Mouse (Mus musculus) lung, adult 2 months (tissue): ENCODE results near the gene Utf1. TPM values are rescaled to one million over a fixed set of nuclear protein-coding genes. Genes with fewer than 3 reads are reported as not detected.

ENCODE experiments used
- DNase-seq: peaks from one replicate; pipeline ENCODE4 v3.0.0; 2022
- H3K4me1 ChIP-seq: fragments of 200-500 bp; 2 replicates; pipeline ENCODE4 v1.6.1; 2011; ENCODE audit warnings: low read length; ENCODE audit not compliant: control insufficient read depth, insufficient read depth
- H3K4me3 ChIP-seq: fragments of 200-500 bp; replicated peaks from 2 replicates; pipeline ENCODE3; 2011; ENCODE audit warnings: low read depth, mild to moderate bottlenecking, control low read depth, low read length; ENCODE audit errors: extremely low read depth
- CTCF ChIP-seq: fragments of 200-500 bp; IDR thresholded peaks from 2 replicates; pipeline ENCODE4 v1.5.1; 2011; ENCODE audit warnings: mild to moderate bottlenecking, low read length, control low read depth; ENCODE audit not compliant: insufficient read depth
- POLR2A ChIP-seq: fragments of 200-500 bp; IDR thresholded peaks from 2 replicates; pipeline ENCODE4 v1.6.1; 2011; ENCODE audit warnings: low read depth, mild to moderate bottlenecking, control low read depth, low read length, borderline replicate concordance; ENCODE audit errors: extremely low read depth
- WGBS: fragments of 180-500 bp; shearing (Covaris S2); methylation state at CpG from one replicate; pipeline ENCODE4 v1.1.7; 2018; 5-methylcytosine and 5-hydroxymethylcytosine counted together
- polyA plus RNA-seq: library from polyadenylated mRNA; depleted of rRNA; stranded (reverse); fragments of >200 nt; gene quantifications from 2 replicates; pipeline ENCODE4 v1.2.3, GENCODE M21; 2012; rRNA removed

The Utf1 gene
- polyA plus RNA-seq = 0.09 TPM in 1 of 2 replicates, not detected in the other

GRCm38 (mm10) chr7:139943674-139944281, at the start of gene Utf1:
Utf1 (plus strand) TSS chr7:139943789.
- Histone ChIP-seq H3K4me1 (peaks cover 10% of the 10 kb centered on the region), H3K4me3 (no peak within 1 kb of the TSS)
- TF ChIP-seq POLR2A (no peak), CTCF (no peak)
- under 1% methylated on average over 59 of the region's 59 CpGs for WGBS
- peak; percentile 18 for DNase-seq

GRCm38 (mm10) chr7:139894655-139895557, 48.7 kb upstream of the Utf1 start, which contains the start of gene Kndc1:
Kndc1 (plus strand) TSS chr7:139894696.
- TF ChIP-seq POLR2A (no peak), CTCF (no peak)
- no peak for DNase-seq
- peak within 1 kb of the TSS; percentile 3 for H3K4me3 ChIP-seq
- WGBS = 2% methylated on average over 50 of the region's 50 CpGs
- no peaks in the 10 kb centered on the region for H3K4me1 ChIP-seq

GRCm38 (mm10) chr7:139896271-139896670, 47.3 kb upstream of the Utf1 start:
- no peak for DNase-seq
- TF ChIP-seq POLR2A = no peak
- no peak for TF ChIP-seq CTCF
- no peaks in the 10 kb centered on the region for H3K4me1 ChIP-seq
- WGBS = 74% methylated on average over 7 of the region's 7 CpGs
- H3K4me3 ChIP-seq = no peak overlapping the region

GRCm38 (mm10) chr7:139896796-139897195, 46.8 kb upstream of the Utf1 start:
- no peak for DNase-seq
- TF ChIP-seq CTCF = no peak
- TF ChIP-seq POLR2A = no peak
- Histone ChIP-seq H3K4me1 (no peaks in the 10 kb centered on the region), H3K4me3 (no peak overlapping the region)
- WGBS = 71% methylated on average over 7 of the region's 7 CpGs

GRCm38 (mm10) chr7:139898606-139899005, 45.0 kb upstream of the Utf1 start:
- WGBS = 72% methylated on average over 2 of the region's 2 CpGs
- no peak for TF ChIP-seq POLR2A
- no peak for TF ChIP-seq CTCF
- H3K4me1 ChIP-seq = no peaks in the 10 kb centered on the region
- H3K4me3 ChIP-seq = no peak overlapping the region
- DNase-seq = no peak

GRCm38 (mm10) chr7:139899505-139899904, 44.1 kb upstream of the Utf1 start:
- DNase-seq = no peak
- 76% methylated on average over 7 of the region's 7 CpGs for WGBS
- TF ChIP-seq CTCF = no peak
- TF ChIP-seq POLR2A = no peak
- no peak overlapping the region for H3K4me3 ChIP-seq
- H3K4me1 ChIP-seq = no peaks in the 10 kb centered on the region

GRCm38 (mm10) chr7:139900456-139900855, 43.1 kb upstream of the Utf1 start:
- Histone ChIP-seq H3K4me3 (no peak overlapping the region), H3K4me1 (no peaks in the 10 kb centered on the region)
- TF ChIP-seq CTCF (no peak), POLR2A (no peak)
- no peak for DNase-seq
- 91% methylated on average over 7 of the region's 7 CpGs for WGBS

GRCm38 (mm10) chr7:139900896-139901295, 42.7 kb upstream of the Utf1 start:
- 70% methylated on average over 6 of the region's 6 CpGs for WGBS
- no peak overlapping the region for H3K4me3 ChIP-seq
- DNase-seq = no peak
- TF ChIP-seq POLR2A = no peak
- TF ChIP-seq CTCF = no peak
- H3K4me1 ChIP-seq = no peaks in the 10 kb centered on the region

- no peak for TF ChIP-seq CTCF
- TF ChIP-seq POLR2A = no peak
- Histone ChIP-seq H3K4me3 (no peak overlapping the region), H3K4me1 (no peaks in the 10 kb centered on the region)
- DNase-seq = no peak
- WGBS = 24% methylated on average over 1 of the region's 1 CpGs
Measured at GRCm38 (mm10) chr7:139901981-139902380, 41.6 kb upstream of the Utf1 start.
